Mouse (Mus musculus) hindbrain, embryonic 11.5 days (tissue): ENCODE data around the gene Hist1h2ah. TPM values are rescaled to one million over a fixed set of nuclear protein-coding genes. Genes with fewer than 3 reads are reported as not detected.

Experiments
- ATAC-seq: fragments of 200-750 bp; cut with Nextera tagmentation; 2 replicates; pipeline ENCODE4 v1.8.0; 2017; ENCODE audit warnings: mild to moderate bottlenecking, moderate TSS enrichment, moderate library complexity; ENCODE audit not compliant: low FRiP score
- DNase-seq: peaks from one replicate; pipeline ENCODE4 v3.0.0-alpha.2; 2015; ENCODE audit warnings: low spot score
- H3K27ac ChIP-seq: fragments of 300-500 bp; sonication (generic); 2 replicates; pipeline ENCODE4 v1.5.1; 2014; ENCODE audit warnings: mild to moderate bottlenecking, low read depth, low read length
- H3K27me3 ChIP-seq: fragments of 300-500 bp; sonication (generic); 2 replicates; pipeline ENCODE4 v1.6.1; 2014; ENCODE audit warnings: mild to moderate bottlenecking, low read length, moderate library complexity, mixed read lengths; ENCODE audit not compliant: control insufficient read depth, insufficient read depth
- H3K36me3 ChIP-seq: fragments of 300-500 bp; sonication (generic); 2 replicates; pipeline ENCODE4 v1.6.1; 2014; ENCODE audit warnings: mild to moderate bottlenecking, low read length, moderate library complexity, mixed read lengths; ENCODE audit not compliant: control insufficient read depth, insufficient read depth
- H3K4me1 ChIP-seq: fragments of 300-500 bp; sonication (generic); replicated peaks from 2 replicates; pipeline ENCODE4 v1.6.1; 2014; ENCODE audit warnings: low read length, mixed read lengths; ENCODE audit not compliant: control insufficient read depth, insufficient read depth
- H3K4me2 ChIP-seq: fragments of 300-500 bp; sonication (generic); replicated peaks from 2 replicates; pipeline ENCODE4 v1.6.1; 2014; ENCODE audit warnings: mild to moderate bottlenecking, low read depth, low read length
- H3K4me3 ChIP-seq: fragments of 300-500 bp; sonication (generic); 2 replicates; pipeline ENCODE4 v1.5.1; 2014; ENCODE audit warnings: low read depth, low read length
- H3K9ac ChIP-seq: fragments of 300-500 bp; sonication (generic); 2 replicates; pipeline ENCODE4 v1.6.1; 2014; ENCODE audit warnings: low read depth, low read length
- H3K9me3 ChIP-seq: fragments of 300-500 bp; sonication (generic); 2 replicates; pipeline ENCODE4 v1.6.1; 2016; ENCODE audit warnings: low read length; ENCODE audit not compliant: control insufficient read depth
- WGBS: fragments of 180-500 bp; shearing (Covaris S2); extraction: QIAGEN DNeasy Blood & Tissue Kit; methylation state at CpG from one replicate; pipeline ENCODE4 v1.1.7; 2014; 5-methylcytosine and 5-hydroxymethylcytosine counted together
- polyA plus RNA-seq: library from polyadenylated mRNA; unstranded; fragments of >200 nt; fragmentation: Nextera tagmentation; extraction: Ambion mirVana; gene quantifications from 2 replicates; pipeline ENCODE4 v1.2.1, GENCODE M21; 2014

Gene Hist1h2ah
- polyA plus RNA-seq, 1 experiment from 2014 or later: 11.9 TPM

- under 1% methylated on average over 44 of the region's 44 CpGs for WGBS
- peak overlapping the region; percentile 68 for H3K4me2 ChIP-seq
- no peaks in the 10 kb centered on the region for H3K9me3 ChIP-seq
- H3K27me3 ChIP-seq: peaks cover 24% of the 10 kb centered on the region
- H3K4me3 ChIP-seq: peak overlapping the region; percentile 44
- ATAC-seq (peak; percentile 59; the same call in 1 of the 2 replicates), DNase-seq (peak; percentile 52)
- no peaks in the 10 kb centered on the region for H3K4me1 ChIP-seq
- H3K27ac ChIP-seq: no peak overlapping the region
- no peaks in the 10 kb centered on the region for H3K36me3 ChIP-seq
- peak overlapping the region; percentile 33; the same call in 1 of the 2 replicates for H3K9ac ChIP-seq
Measured at GRCm38 (mm10) chr13:22019934-22020835, 15.2 kb downstream of the Hist1h2ah start.

DNA sequence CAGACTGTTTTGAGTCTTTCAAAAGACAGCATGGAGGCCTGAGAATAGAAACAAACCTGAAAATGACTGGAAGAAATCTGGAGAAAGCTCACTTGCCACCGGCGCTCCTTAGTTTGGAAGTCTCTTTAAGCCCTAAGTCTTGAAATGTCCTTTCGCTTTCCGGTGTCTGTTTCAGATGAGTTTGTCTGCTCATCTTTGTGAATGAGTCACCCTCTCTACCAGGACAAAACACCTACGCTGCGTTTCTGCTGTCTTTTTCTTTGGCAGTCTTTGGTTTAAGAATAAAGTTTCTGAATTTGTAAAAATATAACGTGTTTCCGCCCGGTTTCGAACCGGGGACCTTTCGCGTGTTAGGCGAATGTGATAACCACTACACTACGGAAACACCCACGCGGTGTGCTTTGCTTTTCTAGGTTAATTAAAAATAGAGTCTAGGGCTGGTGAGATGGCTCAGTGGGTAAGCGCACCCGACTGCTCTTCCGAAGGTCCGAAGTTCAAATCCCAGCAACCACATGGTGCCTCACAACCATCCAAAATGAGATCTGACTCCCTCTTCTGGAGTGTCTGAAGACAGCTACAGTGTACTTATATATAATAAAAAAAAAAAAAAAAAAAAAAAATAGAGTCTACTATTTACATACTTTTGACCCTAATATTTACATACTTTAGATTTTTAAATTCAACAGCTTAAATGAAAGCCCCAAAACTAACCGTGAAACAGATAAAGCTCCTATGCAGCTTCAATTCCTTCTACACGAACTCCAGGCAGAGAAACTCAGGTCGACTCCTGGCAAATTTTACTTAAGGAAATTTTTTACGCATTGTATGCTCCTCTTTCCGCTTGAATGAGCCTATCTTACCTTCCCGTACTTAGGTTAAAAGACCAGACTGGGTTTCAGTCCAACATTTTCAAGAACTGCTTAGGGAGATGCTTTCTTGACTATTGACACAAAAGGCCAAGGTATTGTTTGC lies 19.6 kb downstream of the Hist1h2ah start:
- no peak overlapping the region for H3K4me2 ChIP-seq
- WGBS: 16% methylated on average over 27 of the region's 27 CpGs
- DNase-seq: peak; percentile 86
- H3K9ac ChIP-seq: no peak overlapping the region
- no peak overlapping the region for H3K27ac ChIP-seq
- H3K9me3 ChIP-seq: no peaks in the 10 kb centered on the region
- H3K4me3 ChIP-seq: no peak overlapping the region
- peaks cover 55% of the 10 kb centered on the region for H3K27me3 ChIP-seq
- peaks cover 4% of the 10 kb centered on the region for H3K4me1 ChIP-seq
- H3K36me3 ChIP-seq: no peaks in the 10 kb centered on the region
- peak; percentile 70 for ATAC-seq

DNA sequence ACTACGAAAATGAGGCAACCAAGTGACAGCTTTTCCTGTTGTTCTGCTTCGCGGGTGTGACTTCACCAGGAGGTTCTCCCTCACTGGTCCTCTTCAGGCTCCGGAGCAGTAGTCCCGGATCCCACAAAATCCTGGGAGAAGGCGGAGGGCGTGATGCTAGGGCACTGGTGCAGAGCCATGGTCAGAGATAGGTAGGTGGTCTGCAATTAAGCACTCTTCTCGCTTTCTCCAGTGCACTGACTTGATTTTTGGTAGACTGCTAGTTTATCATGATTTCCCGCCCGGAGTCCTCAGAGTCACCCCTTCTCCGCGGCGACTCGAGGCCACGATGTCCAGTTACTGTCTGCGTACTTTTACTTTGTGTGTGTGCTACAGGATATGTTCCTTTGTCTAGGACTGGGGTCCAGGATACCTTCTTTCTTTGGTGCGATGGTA lies 20.9 kb downstream of the Hist1h2ah start:
- H3K9me3 ChIP-seq: no peaks in the 10 kb centered on the region
- no peak overlapping the region for H3K9ac ChIP-seq
- no peaks in the 10 kb centered on the region for H3K36me3 ChIP-seq
- peaks cover 4% of the 10 kb centered on the region for H3K4me1 ChIP-seq
- H3K4me3 ChIP-seq: no peak overlapping the region
- H3K27ac ChIP-seq: no peak overlapping the region
- H3K27me3 ChIP-seq: peaks cover 61% of the 10 kb centered on the region
- 12% methylated on average over 17 of the region's 17 CpGs for WGBS
- no peak overlapping the region; the same call in 1 of the 2 replicates for H3K4me2 ChIP-seq
- ATAC-seq: no peak
- peak; percentile 63 for DNase-seq

GRCm38 (mm10) chr13:22013716-22014115 lies 21.7 kb downstream of the Hist1h2ah start:
- peaks cover 4% of the 10 kb centered on the region for H3K4me1 ChIP-seq
- no peak for ATAC-seq
- H3K4me3 ChIP-seq: no peak overlapping the region
- WGBS: 22% methylated on average over 13 of the region's 13 CpGs
- no peak overlapping the region for H3K27ac ChIP-seq
- H3K27me3 ChIP-seq: peaks cover 61% of the 10 kb centered on the region
- DNase-seq: no peak
- H3K4me2 ChIP-seq: no peak overlapping the region
- H3K36me3 ChIP-seq: no peaks in the 10 kb centered on the region
- no peak overlapping the region for H3K9ac ChIP-seq
- H3K9me3 ChIP-seq: no peaks in the 10 kb centered on the region

GRCm38 (mm10) chr13:22009642-22010041 lies 25.7 kb downstream of the Hist1h2ah start, which contains the start of gene Prss16:
TSS of gene Prss16 (minus strand) at chr13:22009742.
- ATAC-seq (no peak), DNase-seq (no peak)
- H3K36me3 ChIP-seq: no peaks in the 10 kb centered on the region
- WGBS: 32% methylated on average over 6 of the region's 7 CpGs
- H3K4me2 ChIP-seq: no peak within 1 kb of the TSS
- no peak within 1 kb of the TSS for H3K4me3 ChIP-seq
- H3K9me3 ChIP-seq: no peaks in the 10 kb centered on the region
- H3K9ac ChIP-seq: no peak within 1 kb of the TSS
- no peak within 1 kb of the TSS for H3K27ac ChIP-seq
- peaks cover 86% of the 10 kb centered on the region for H3K27me3 ChIP-seq
- peaks cover 6% of the 10 kb centered on the region for H3K4me1 ChIP-seq

- Histone ChIP-seq H3K4me1 (0 out of 2 replicates have a peak, but pooled peaks cover 2% of the 10 kb centered on the region), H3K9ac (no peak overlapping the region), H3K4me2 (no peak overlapping the region), H3K27ac (no peak overlapping the region), H3K36me3 (no peaks in the 10 kb centered on the region), H3K9me3 (no peaks in the 10 kb centered on the region), H3K4me3 (no peak overlapping the region), H3K27me3 (peaks cover 88% of the 10 kb centered on the region)
- no peak for ATAC-seq
- no peak for DNase-seq
- WGBS: 76% methylated on average over 3 of the region's 3 CpGs
Measured at GRCm38 (mm10) chr13:22008707-22009106, 26.7 kb downstream of the Hist1h2ah start.

DNA sequence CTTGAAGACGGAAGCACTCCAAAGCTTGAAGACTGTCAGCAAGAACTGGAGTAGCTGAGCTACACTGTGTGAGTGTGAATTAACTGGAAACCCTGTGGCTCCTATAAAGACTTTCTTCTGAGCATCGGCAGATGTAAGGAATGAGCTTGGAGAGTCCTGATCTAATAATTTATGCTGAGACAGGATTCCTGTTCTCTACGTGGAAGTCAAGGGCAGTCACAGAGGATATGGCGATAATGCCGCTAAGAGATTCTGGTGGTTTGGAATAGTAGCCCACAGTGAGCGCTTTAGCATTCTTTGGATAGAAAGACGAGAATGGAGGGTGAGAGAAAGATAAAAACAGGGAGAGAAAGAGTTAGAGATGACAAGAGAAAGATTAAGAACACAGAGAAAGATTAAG lies 27.5 kb downstream of the Hist1h2ah start:
- ATAC-seq: no peak
- Histone ChIP-seq H3K4me3 (no peak overlapping the region), H3K36me3 (no peaks in the 10 kb centered on the region), H3K9me3 (no peaks in the 10 kb centered on the region), H3K27ac (no peak overlapping the region), H3K9ac (no peak overlapping the region), H3K27me3 (peaks cover 91% of the 10 kb centered on the region), H3K4me1 (0 out of 2 replicates have a peak, but pooled peaks cover 2% of the 10 kb centered on the region), H3K4me2 (no peak overlapping the region)
- no peak for DNase-seq
- 49% methylated on average over 7 of the region's 7 CpGs for WGBS

- H3K9ac ChIP-seq: no peak overlapping the region
- ATAC-seq (no peak), DNase-seq (no peak)
- H3K9me3 ChIP-seq: no peaks in the 10 kb centered on the region
- 0 out of 2 replicates have a peak, but pooled peaks cover 2% of the 10 kb centered on the region for H3K4me1 ChIP-seq
- H3K36me3 ChIP-seq: no peaks in the 10 kb centered on the region
- peak overlapping the region; percentile 85 for H3K4me2 ChIP-seq
- no peak overlapping the region for H3K27ac ChIP-seq
- WGBS: 2% methylated on average over 18 of the region's 18 CpGs
- H3K4me3 ChIP-seq: peak overlapping the region; percentile 46
- H3K27me3 ChIP-seq: peaks cover 92% of the 10 kb centered on the region
Measured at GRCm38 (mm10) chr13:22007121-22007510, 28.3 kb downstream of the Hist1h2ah start.
